Mouse (Mus musculus) ZHBTc4 (cell line): ENCODE measurements around the gene Sh2b3.
A peak's percentile ranks its signal among the peaks of the same experiment; 100 is the strongest.

ENCODE experiments used
- DNase-seq: peaks from one replicate; pipeline ENCODE4 v3.0.0-alpha.2; 2011; ENCODE audit warnings: low read depth, low spot score

Sh2b3 gene

DNA sequence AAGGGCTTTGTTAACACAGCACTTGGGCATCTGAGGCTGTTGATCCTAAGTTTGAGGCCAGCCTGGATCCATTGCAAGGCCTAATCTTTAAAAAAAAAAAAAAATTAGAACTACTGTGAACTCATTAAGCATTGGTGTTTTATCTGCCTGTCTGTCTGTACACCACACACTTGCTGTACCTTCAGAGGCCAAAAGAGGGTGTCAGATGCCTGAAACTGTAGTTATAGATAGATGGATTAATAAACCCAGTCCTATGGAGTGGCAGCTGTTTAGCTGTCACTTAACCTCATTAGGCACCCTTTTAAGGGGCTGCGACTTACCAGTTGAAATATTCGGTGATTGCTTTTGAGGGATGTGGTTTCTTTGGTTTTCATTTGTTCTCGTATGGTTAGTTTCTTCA lies 41.6 kb downstream of the Sh2b3 start:
- DNase-seq: no peak

DNA sequence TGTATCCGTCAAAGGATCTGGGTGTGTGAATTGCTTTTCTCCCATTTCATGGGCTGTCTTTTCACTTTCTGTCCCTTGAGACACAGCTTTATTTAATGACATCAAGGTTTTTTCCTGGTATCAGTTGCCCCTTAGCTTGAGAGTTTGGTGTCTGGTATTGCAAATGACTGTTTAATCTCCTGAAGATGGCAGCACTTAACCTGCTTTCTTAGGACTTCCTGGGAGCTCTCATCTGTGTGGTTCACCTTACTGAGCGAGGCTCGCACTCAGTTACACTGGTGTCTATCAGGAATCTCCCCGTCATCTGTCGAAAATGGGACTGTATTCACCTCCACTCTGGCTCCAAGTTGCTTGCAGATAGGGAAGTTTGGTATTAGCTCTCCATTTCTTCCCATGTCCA lies 46.4 kb downstream of the Sh2b3 start:
- peak; percentile 20 for DNase-seq

DNA sequence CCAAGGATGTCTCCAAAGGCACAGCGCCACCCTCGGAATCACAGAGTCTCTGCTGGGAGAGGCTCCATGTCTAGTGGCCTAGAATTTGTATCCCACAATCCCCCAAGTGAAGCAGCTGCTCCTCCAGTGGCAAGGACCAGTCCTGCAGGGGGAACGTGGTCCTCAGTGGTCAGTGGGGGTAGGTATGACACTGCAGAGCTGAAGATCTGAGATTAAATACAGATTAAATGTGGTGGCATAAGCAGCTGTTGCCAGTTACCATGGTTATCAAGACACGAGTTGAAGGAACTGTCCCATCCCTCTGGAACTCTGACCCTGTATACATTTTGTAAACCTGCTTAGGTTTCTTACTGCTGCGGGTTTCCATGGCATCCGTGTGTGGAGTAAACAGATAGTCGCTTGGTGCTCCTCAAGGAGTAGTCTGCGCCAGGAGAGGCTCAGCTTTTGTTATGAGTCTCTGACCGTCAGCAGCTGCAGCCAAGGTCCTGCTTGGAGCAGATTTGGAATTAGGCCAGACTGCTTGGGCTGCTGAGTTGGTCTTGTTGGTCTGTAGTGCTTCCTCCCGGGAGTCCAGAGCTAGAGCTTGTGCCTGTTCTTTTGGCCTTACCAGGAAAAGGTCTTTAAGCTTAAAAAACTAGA lies 53.5 kb downstream of the Sh2b3 start:
- DNase-seq: peak; percentile 27

DNA sequence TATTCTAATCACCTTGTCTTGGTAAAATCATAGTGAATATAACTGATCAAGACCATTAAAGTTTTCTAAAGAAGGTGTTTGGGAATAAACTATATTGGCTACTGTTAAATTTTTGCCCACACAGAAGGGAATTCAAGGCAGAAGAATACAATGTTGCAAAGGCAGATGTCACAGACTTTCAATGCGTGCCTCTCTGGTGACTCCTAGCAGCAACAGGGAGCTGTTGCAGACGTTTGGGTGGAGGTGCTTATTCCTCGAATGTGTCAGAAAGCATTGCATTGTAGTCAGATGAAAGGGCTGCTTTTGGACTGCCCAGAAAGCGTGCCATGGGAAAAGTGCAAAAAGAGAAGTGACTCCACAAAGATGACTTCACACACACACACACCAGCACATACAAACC lies 55.0 kb downstream of the Sh2b3 start:
- DNase-seq: no peak

DNA sequence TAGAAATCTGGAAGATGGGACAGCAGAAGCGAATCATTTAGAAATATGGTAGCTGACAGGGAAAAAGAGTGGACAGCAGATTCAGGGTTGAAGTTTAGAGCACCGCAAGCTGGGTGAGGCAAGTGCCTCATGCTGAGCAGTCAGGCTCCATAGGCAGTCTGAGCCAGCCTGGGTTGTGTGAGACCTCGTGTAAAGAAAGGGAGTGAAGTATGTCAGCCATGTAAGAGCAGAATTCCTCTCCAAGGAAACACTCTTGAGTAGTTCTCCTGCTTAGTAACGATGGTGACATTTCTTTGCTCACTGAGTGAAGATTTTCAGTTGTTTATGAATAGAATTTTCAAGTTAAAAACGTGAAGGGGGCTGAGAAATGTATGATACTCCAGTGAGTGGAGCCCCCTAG lies 57.3 kb downstream of the Sh2b3 start:
- no peak for DNase-seq

DNA sequence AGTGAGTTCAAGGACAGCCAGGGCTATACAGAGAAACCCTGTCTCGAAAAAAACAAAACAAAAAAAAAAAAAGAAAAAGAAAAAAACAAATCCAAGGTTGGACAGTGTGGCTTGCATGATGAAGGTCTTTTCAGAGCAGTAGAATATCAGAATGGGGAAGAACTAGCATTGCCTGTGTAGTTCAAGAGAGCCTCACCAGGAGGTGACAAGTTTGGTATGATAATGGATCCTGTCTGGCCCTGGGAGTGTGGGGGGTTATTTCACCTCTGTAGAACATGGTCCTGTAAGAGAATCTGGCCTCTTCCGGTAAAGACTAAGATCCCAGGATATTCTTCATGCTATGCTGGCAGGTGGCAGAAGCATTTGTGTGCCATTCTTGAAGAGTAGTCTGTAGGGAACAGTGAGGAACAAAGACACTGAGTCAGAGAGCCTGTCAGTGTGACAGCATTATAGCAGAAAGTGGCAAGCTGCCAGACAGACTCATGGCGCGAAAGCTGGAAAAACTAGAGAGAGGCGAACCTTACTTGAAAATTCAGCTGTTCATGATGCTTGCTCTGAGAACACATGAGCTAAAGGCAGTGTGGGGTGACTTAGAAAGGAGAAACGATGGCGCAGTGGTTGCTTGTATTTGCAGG lies 58.8 kb downstream of the Sh2b3 start:
- no peak for DNase-seq

DNA sequence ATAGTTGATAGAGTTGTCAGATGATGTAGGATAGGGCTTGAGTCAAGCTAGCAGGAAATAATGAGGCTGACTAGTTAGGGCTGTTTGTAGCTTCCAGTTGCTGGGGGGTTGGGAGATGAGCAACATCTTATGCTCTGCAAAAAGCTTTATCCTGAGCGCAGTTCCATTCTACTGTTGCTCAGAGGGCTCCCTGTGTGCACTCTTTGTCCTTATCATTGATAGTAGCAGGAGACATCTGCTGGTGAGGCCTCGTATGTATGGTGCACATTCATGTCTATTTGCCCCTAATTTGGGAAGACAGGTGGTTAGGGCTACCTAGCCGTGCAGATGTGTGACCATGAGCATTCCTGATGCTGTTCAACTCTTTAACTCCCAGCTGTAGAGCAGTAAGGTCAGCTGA lies 65.8 kb downstream of the Sh2b3 start:
- no peak for DNase-seq

DNA sequence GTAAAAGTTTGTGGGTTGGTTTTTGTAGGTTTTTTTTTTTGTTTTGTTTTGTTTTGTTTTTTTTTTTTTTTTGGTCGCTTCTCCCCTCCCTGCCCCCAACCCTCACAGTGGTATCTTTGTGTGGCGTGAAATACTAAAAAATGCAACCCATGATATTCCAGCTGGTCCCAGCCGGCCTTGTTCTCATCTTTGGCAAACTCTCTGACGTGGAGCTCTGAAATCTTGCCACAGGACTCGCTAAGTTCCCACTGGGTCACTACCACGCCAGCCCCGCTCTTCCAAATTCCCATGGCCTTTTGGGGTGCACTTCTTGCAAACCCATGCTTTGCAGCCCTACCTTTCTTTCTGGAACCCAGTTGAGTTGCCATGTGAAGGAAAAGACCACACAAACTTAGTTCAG lies 67.6 kb downstream of the Sh2b3 start:
- no peak for DNase-seq

DNA sequence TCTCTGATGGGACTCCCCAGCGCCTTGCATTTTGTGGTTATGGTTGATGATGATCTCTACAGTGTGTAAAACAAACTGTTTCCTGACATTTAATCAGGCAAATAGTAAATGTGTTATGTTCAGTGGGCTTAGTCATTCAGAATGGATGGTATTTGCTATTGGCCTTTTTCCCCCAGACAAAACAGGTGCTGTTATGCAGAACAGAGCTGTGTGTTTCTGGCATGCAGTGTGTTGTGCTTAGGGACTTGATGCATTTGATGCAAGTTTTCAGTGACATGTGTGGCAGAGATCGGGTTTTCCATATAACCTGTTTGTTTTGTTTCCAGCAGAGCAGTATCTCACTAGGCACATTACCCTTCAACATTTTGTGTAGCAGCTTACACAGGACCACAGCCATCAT lies 69.9 kb downstream of the Sh2b3 start:
- DNase-seq: no peak

DNA sequence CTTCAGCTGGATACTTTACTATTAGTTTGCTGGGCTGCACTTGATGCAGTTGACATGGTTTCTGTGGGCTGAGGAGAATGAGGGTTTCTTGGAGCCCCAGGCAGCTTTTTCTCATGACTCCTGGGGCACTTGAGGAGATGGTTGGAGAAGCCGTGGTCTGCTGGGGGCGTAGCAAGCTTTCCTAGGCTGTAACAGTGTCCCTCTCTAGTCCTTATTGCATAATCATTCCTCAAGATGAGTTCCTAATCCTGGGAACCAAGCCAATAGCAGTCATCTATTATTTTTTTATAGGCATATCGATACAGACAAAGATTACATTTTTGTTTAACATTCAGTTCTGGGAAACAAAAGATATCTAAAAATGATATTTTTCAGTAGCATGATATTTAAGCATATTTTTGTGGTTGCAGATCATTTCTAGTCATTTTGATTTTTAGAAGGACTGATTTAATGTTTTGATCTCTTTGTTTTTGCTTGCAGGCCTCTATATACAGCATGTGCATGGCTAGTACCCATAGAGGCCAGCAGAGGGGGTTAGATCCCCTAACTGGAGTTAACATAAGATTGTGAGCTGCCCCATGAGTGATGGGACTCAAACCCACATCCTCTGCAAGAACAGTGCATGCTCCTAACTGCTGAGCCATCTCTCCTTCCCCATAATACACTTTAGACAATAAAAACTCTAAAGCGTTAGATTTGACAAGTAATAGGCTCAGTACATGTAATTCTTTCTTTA lies 71.2 kb downstream of the Sh2b3 start:
- peak; percentile 57 for DNase-seq
